Mouse (Mus musculus): ENCODE measurements around the gene Snai1.

Gene Snai1

DNA sequence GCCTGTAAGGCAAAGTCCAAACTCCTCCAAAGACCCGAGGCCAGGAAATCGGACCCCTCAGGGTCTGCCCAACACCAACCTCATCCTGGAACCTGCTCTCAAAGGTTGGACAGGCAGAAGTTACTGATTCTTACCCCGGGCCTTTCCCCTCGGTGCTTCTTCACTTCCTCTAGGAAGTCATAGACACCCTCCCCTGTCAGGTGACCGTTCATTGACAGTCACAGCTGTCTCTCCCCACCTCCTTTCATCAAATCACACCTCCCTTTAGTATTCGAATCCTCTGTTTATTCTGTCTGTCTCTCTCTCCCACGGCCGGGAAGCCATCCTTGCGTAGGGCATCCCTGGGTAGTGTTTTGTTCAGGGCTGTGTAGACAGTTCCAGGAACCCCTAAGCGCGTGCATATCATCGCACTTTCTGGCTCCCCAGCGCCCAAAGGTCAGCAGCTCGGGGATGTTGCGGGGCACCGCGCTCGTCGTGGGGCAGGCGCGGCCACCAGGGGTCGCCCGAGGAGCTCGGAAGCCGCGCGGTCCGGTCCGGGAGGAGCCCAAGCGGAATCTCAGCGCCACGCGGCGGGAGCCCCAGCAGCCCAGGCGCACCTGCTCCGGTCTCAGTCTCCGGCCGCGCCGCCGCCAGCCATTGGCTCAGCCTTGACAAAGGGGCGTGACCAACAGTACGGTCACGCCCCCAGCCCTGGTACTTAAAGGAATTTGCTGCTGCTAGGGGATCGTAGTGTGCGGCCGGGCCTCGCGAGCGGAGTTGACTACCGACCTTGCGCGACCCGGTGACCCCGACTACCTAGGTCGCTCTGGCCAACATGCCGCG is at the start of gene Snai1:
Snai1 (plus strand) TSS at position 720 of the 822 bp plus-strand sequence.
- in situ Hi-C loops (cut with MboI; ENCODE audit: low pct_unique_long_range_greater_than_20kb in 1 of 2, low sequenced_read_pairs in 2 of 2, unreplicated experiment in 1 of 2), result loop anchor here (10.0 kb wide), 2 partner anchors 357 to 367 kb away; no protein-coding TSS in a partner anchor

DNA sequence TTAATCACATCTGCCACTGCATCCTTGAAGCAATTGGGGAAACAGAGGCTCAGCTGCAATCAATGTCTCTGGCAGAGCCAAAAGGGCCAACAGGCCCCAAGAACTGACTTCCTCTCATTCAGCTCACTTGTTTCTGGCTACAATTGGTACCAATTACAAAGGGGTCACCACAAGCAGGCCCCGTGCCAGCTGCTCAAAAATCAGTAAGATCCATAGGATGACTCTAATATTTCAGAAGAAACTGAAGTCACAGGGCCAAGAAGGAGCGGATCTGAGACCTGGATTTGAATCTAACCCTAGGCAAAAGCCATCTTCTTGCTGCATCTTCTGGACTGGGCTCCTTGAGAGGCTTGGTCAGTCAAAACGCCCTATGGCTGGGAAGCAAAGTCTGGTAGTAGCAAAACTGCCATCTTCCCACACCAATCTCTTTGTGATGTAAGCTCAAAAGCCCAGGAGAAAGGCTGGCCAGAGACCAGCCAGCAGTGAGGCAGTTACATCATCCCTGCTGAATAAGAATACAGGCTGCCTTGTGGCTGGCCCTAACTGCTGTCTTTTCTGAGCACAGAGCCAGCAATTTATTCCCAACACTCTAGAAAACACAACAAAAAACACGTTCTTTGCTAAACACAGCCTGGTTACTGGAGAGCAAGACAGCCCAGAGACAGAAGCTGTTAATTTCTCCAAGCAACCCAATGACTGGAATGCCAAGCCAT is 47.0 kb upstream of the Snai1 start:
- in situ Hi-C loops (cut with MboI; ENCODE audit: low pct_unique_long_range_greater_than_20kb in 1 of 2, low sequenced_read_pairs in 2 of 2, unreplicated experiment in 1 of 2), result no loop called here

DNA sequence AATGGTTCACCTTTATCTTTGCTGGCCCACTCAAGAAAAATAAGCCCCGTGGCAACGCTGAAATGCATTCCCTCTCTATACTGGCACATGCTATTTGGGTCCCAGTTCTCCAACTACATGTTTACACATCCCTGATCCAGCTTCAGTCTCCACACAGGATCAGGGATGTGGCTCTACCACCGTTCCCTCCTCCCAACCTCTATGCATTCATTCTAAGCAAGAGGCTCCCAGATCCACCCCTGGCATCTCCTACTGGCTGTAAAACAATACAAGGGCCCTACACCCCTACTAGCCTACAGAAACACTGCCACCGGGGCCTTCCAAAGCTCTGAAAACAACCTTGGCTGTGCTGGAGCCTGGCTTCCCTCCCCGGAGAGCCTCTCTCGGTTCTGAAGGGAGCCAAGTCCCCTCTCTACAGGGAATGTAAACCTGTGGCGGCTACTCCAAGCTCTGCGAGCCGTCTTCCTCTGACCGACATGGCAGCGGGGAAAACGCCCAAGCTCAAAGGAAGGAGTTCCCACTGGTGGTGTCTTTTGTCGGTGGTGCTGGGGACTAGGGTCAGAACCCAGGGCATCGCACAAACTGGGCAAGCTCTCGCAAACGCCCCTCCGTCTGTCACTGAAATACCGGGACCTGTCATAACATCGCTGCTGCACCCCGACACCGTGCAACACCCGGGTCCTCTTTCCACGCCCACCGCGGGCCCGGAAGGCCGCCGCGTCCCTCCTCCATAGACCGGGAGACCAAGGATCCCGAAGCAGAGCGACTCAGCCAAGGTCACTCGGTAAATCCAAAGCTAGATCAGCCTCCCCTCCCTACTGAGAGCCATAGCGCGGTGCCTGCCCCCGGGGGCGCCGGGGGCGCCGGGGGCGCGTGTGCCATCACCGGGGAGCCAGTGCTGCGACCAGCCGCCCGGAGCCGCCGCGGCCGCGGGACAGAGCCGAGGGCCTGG is 46.0 kb upstream of the Snai1 start, which contains the start of gene Rnf114:
Rnf114 (plus strand) TSS at position 889 of the 952 bp plus-strand sequence.
- in situ Hi-C loops (cut with MboI; ENCODE audit: low pct_unique_long_range_greater_than_20kb in 1 of 2, low sequenced_read_pairs in 2 of 2, unreplicated experiment in 1 of 2), result no loop called here

GRCm38 (mm10) chr2:167492713-167493636 is 45.0 kb upstream of the Snai1 start, which contains the start of gene Spata2:
Spata2 (minus strand) TSS chr2:167492887.
- in situ Hi-C loops (cut with MboI; ENCODE audit: low pct_unique_long_range_greater_than_20kb in 1 of 2, low sequenced_read_pairs in 2 of 2, unreplicated experiment in 1 of 2), result no loop called here

GRCm38 (mm10) chr2:167496437-167496836 is 41.6 kb upstream of the Snai1 start:
- in situ Hi-C loops (cut with MboI; ENCODE audit: low pct_unique_long_range_greater_than_20kb in 1 of 2, low sequenced_read_pairs in 2 of 2, unreplicated experiment in 1 of 2), result no loop called here

DNA sequence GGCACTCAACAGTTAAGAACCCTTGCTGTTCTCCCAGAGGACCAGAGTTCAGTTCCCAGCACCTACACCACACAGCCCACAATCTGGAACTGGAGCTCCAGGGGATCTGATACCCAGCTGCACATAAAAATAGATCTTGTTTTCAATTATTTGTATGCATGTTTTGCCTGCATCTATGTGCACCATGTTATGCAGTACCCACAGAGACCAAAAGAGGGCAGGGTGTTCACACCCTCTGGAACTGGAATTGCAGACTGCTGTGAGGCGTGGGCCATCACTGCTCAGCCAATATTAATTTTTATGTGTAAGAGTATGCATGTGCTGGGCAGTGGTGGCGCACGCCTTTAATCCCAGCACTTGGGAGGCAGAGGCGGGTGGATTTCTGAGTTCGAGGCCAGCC is 40.7 kb upstream of the Snai1 start:
- in situ Hi-C loops (cut with MboI; ENCODE audit: low pct_unique_long_range_greater_than_20kb in 1 of 2, low sequenced_read_pairs in 2 of 2, unreplicated experiment in 1 of 2), result no loop called here

- in situ Hi-C loops (cut with MboI; ENCODE audit: low pct_unique_long_range_greater_than_20kb in 1 of 2, low sequenced_read_pairs in 2 of 2, unreplicated experiment in 1 of 2), result no loop called here
Measured at GRCm38 (mm10) chr2:167502554-167503252, 35.3 kb upstream of the Snai1 start.

DNA sequence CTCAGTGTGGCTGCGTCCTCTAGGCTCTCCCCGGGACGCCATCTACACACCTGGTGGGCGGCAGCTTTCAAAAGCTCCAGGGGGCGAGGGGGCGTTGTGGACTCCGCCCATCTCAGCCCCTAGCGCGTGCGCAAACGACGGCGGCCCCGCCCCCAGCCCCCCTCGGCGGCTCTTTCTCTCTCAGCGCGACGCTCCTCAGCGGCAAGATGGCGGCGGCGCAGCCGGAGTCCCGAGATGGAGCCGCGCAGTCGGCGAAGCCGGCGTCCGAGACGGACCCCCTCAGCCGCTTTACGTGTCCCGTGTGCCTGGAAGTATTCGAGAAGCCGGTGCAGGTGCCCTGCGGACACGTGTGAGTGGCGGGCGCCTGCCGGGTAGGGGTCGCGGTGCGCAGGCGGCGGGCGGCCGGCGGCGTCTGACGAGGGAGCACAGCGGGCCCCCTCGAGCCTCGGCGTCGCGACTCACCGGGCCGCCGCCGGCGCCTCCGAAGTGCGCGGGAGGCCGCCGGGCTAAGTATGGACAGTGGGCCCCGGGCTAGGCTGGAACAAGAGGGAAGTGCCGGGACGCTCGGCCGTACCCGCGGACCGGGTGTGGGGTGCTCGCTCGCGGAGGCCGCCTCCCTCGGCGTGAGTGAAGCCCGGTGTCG is 34.6 kb upstream of the Snai1 start:
- in situ Hi-C loops (cut with MboI; ENCODE audit: low pct_unique_long_range_greater_than_20kb in 1 of 2, low sequenced_read_pairs in 2 of 2, unreplicated experiment in 1 of 2), result no loop called here

GRCm38 (mm10) chr2:167503896-167504349 is 34.1 kb upstream of the Snai1 start:
- in situ Hi-C loops (cut with MboI; ENCODE audit: low pct_unique_long_range_greater_than_20kb in 1 of 2, low sequenced_read_pairs in 2 of 2, unreplicated experiment in 1 of 2), result no loop called here

DNA sequence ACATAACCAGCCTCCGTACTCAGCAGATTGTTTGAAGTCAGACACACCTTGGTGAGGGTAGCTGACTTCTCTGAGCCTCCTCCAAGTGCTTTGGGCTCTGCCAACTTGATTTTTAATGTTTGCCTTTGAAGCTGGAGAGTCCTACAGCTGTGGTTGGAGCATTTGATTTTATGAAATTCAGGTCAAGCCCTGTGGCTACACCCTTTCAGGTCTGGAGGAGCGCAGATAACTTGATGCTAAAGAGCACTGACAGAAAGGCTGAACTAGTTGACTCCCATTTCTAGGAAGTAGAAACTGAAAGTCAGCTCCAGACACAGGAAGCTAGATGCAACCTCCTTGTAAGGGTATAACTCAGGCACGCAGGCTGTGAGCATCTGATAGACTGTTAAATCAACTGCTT is 32.9 kb upstream of the Snai1 start:
- in situ Hi-C loops (cut with MboI; ENCODE audit: low pct_unique_long_range_greater_than_20kb in 1 of 2, low sequenced_read_pairs in 2 of 2, unreplicated experiment in 1 of 2), result no loop called here

DNA sequence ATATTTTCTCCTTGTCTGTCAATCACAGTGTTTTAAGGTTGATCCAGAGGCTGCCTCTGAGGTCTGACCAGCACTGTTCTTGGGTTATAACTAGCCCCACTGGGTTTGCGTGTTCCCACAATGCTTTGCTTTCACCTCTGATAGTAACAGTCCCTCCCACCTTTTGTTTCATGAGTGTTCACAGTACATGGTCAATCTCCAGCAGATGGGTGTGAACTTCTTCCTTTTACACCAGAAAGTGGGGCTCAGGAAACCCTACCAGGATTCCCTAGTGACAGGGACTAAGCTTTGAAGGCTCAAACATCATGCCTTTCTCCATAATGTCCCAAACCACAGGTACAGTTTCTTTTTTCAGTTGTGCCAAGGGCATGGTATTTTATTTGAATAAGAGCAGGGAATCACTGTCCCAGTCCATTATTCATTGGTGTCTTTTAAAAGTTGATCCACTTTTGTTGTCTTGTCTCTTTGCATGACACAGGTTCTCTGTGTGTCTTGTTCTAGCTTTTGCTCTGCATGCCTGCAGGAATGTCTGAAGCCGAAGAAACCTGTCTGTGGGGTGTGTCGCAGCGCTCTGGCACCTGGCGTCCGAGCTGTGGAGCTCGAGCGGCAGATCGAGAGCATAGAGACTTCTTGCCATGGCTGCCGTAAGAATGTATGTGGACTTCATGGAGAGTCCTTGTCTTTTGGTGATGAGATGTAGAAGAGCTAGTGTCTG is 31.3 kb upstream of the Snai1 start:
- in situ Hi-C loops (cut with MboI; ENCODE audit: low pct_unique_long_range_greater_than_20kb in 1 of 2, low sequenced_read_pairs in 2 of 2, unreplicated experiment in 1 of 2), result no loop called here

DNA sequence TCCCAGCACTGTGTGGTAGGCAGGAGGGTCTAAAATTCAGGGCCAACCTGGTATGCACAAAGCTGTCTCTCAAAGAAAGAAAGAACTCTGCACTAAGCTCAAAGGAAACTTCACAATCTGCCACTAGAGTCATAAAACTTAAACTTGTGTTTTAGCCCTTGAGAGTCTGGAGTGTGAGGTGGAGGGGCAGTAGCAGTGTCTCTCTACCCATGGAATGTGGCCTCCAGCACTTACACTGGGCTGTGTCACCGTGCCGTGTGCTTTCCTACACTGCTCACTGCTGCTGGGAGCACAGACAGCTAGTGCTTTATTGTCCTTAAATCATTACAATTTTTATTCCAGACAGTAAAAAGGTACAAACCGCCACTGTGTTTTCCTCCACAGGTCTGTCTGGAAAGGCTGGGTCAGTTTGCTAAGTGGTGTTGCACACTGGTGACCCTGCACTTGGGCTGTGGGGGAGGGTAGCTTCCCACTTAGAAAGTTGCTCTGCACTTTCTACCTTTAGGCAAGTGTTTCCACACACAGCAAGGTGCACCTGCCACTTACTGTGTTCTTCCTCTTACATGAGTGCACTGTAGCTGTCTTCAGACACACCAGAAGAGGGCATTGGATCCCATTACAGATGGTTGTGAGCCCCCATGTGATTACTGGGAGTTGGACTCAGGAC is 30.1 kb upstream of the Snai1 start:
- in situ Hi-C loops (cut with MboI; ENCODE audit: low pct_unique_long_range_greater_than_20kb in 1 of 2, low sequenced_read_pairs in 2 of 2, unreplicated experiment in 1 of 2), result no loop called here

- in situ Hi-C loops (cut with MboI; ENCODE audit: low pct_unique_long_range_greater_than_20kb in 1 of 2, low sequenced_read_pairs in 2 of 2, unreplicated experiment in 1 of 2), result no loop called here
Measured at GRCm38 (mm10) chr2:167508569-167508968, 29.4 kb upstream of the Snai1 start.

- in situ Hi-C loops (cut with MboI; ENCODE audit: low pct_unique_long_range_greater_than_20kb in 1 of 2, low sequenced_read_pairs in 2 of 2, unreplicated experiment in 1 of 2), result no loop called here
Measured at GRCm38 (mm10) chr2:167510485-167510884, 27.5 kb upstream of the Snai1 start.

GRCm38 (mm10) chr2:167512365-167512764 is 25.6 kb upstream of the Snai1 start:
- in situ Hi-C loops (cut with MboI; ENCODE audit: low pct_unique_long_range_greater_than_20kb in 1 of 2, low sequenced_read_pairs in 2 of 2, unreplicated experiment in 1 of 2), result no loop called here

Data from mouse embryonic stem cell (cell line).